Mouse (Mus musculus) spleen, adult 2 months (tissue): ENCODE results near the gene Dbndd2. TPM values are rescaled to one million over a fixed set of nuclear protein-coding genes. Genes with fewer than 3 reads are reported as not detected.

Experiments
- DNase-seq, 2 experiments: peaks; one replicate each; pipeline versions ENCODE4 v3.0.0 to v3.0.0-alpha.2; 2012 to 2021; ENCODE audit warnings: low spot score in 2 of 2, low read depth in 1 of 2
- H3K27ac ChIP-seq: fragments of 200-500 bp; 2 replicates; pipeline ENCODE4 v1.5.1; 2012; ENCODE audit warnings: low read length, inconsistent platforms; ENCODE audit not compliant: insufficient read depth
- H3K27me3 ChIP-seq: fragments of 200-500 bp; 2 replicates; pipeline ENCODE4 v1.6.1; 2012; ENCODE audit warnings: mild to moderate bottlenecking, moderate library complexity, low read length, inconsistent platforms; ENCODE audit not compliant: control insufficient read depth, insufficient read depth
- H3K36me3 ChIP-seq: fragments of 200-500 bp; 2 replicates; pipeline ENCODE4 v1.6.1; 2012; ENCODE audit warnings: mild to moderate bottlenecking, low read length, inconsistent platforms; ENCODE audit not compliant: control insufficient read depth, insufficient read depth
- H3K4me1 ChIP-seq: fragments of 200-500 bp; 2 replicates; pipeline ENCODE4 v1.6.1; 2011; ENCODE audit warnings: inconsistent platforms; ENCODE audit not compliant: control insufficient read depth, insufficient read depth, insufficient read length
- H3K4me3 ChIP-seq: fragments of 200-500 bp; 2 replicates; pipeline ENCODE4 v1.5.1; 2011; ENCODE audit warnings: mild to moderate bottlenecking, inconsistent platforms; ENCODE audit not compliant: insufficient read depth, insufficient read length; ENCODE audit errors: extremely low read depth
- CTCF ChIP-seq: fragments of 200-500 bp; IDR thresholded peaks from 2 replicates; pipeline ENCODE4 v1.5.1; 2011; ENCODE audit warnings: mild to moderate bottlenecking, inconsistent platforms; ENCODE audit not compliant: insufficient read depth, insufficient read length, insufficient replicate concordance; ENCODE audit errors: extremely low read depth
- POLR2A ChIP-seq: fragments of 200-500 bp; IDR thresholded peaks from 2 replicates; pipeline ENCODE4 v1.6.1; 2011; ENCODE audit warnings: low read depth, low read length, inconsistent platforms
- WGBS: fragments of 180-500 bp; shearing (Covaris S2); methylation state at CpG from one replicate; pipeline ENCODE4 v1.1.7; 2018; 5-methylcytosine and 5-hydroxymethylcytosine counted together
- polyA plus RNA-seq: library from polyadenylated mRNA; depleted of rRNA; stranded (reverse); fragments of >200 nt; gene quantifications from 2 replicates; pipeline ENCODE4 v1.2.3, GENCODE M21; 2012

Dbndd2 gene
- polyA plus RNA-seq, 1 experiment = 15.6 TPM

DNA sequence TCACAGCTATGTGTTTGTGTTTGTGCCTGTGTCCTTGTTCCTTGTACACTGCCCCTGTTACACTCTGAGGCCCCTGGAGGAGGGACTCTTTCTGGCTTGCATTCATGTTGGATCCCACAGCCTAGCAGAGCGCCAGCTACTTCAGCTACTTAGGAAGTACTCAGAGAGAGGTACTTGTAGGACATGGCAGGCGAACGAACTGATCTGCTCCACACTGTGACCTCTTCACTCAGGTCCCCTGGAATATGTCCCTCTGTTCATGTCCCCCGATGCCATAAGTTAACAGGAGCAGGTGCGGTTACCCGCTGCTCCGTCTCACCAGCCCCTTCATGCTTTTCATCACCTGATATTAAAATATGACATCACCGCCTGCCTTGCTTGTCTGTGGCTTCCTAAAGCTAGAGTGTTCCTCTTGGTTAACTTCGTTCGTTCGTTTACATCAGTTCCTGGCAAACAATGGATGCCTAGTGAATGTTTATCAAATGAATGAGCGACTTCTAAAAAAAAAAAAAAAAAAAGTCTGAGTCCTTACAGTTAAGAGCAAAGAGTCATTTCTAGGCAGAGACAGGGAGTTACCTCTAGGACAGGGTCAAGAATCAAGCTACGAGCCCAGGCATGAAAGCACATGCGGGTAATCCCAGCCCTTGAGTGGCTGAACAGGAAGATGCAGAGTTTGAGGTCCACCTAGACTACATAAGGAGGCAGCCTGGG lies 32.7 kb upstream of the Dbndd2 start:
- DNase-seq = no peak
- TF ChIP-seq CTCF (no peak), POLR2A (no peak)
- WGBS = 82% methylated on average over 14 of the region's 14 CpGs
- H3K27ac ChIP-seq = no peak overlapping the region
- H3K27me3 ChIP-seq = no peaks in the 10 kb centered on the region
- H3K4me1 ChIP-seq = peaks cover 5% of the 10 kb centered on the region; the same call in 1 of the 2 replicates
- H3K36me3 ChIP-seq = no peaks in the 10 kb centered on the region
- H3K4me3 ChIP-seq = no peak overlapping the region

- Histone ChIP-seq H3K27me3 (no peaks in the 10 kb centered on the region), H3K36me3 (no peaks in the 10 kb centered on the region), H3K4me3 (no peak overlapping the region), H3K27ac (no peak overlapping the region), H3K4me1 (peaks cover 10% of the 10 kb centered on the region; the same call in 1 of the 2 replicates)
- DNase-seq = no peak
- 81% methylated on average over 7 of the region's 7 CpGs for WGBS
- TF ChIP-seq POLR2A = no peak
- TF ChIP-seq CTCF = no peak
Measured at GRCm38 (mm10) chr2:164453887-164454500, 31.9 kb upstream of the Dbndd2 start.

- Histone ChIP-seq H3K4me3 (no peak overlapping the region), H3K27me3 (no peaks in the 10 kb centered on the region), H3K36me3 (no peaks in the 10 kb centered on the region), H3K27ac (0 out of 2 replicates have a peak overlapping the region, but pooled peaks have one; percentile 23), H3K4me1 (peaks cover 10% of the 10 kb centered on the region; the same call in 1 of the 2 replicates)
- 72% methylated on average over 10 of the region's 10 CpGs for WGBS
- TF ChIP-seq CTCF (no peak), POLR2A (no peak)
- no peak for DNase-seq
Measured at GRCm38 (mm10) chr2:164454846-164455245, 31.1 kb upstream of the Dbndd2 start.

GRCm38 (mm10) chr2:164455421-164456190 lies 30.3 kb upstream of the Dbndd2 start:
- DNase-seq = no peak
- 72% methylated on average over 6 of the region's 6 CpGs for WGBS
- Histone ChIP-seq H3K27me3 (no peaks in the 10 kb centered on the region), H3K36me3 (no peaks in the 10 kb centered on the region), H3K4me1 (peaks cover 10% of the 10 kb centered on the region; the same call in 1 of the 2 replicates), H3K27ac (no peak overlapping the region), H3K4me3 (no peak overlapping the region)
- no peak for TF ChIP-seq POLR2A
- TF ChIP-seq CTCF = no peak

DNA sequence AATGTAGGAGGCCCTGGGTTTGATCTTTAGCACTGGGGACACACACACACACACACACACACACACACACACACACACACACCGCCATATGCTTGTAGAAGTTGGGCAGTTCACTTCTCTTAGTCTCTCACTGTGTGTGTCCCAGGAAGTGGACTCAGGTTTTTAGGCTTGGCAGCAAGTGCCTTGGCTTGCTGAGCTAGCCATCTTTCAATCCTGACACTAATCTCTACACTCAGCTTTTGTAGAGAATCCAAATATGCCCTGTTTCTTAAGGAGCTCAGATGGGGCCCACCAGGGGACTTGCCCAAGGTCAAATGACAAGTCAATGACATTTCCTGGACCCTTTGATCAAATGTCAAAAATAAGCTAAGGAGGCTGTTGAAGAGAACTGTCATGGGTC lies 29.5 kb upstream of the Dbndd2 start:
- H3K27ac ChIP-seq = no peak overlapping the region
- WGBS = 77% methylated on average over 1 of the region's 1 CpGs
- no peak for TF ChIP-seq CTCF
- no peak for DNase-seq
- H3K4me1 ChIP-seq = peaks cover 10% of the 10 kb centered on the region; the same call in 1 of the 2 replicates
- no peaks in the 10 kb centered on the region for H3K36me3 ChIP-seq
- no peaks in the 10 kb centered on the region for H3K27me3 ChIP-seq
- no peak overlapping the region for H3K4me3 ChIP-seq

DNA sequence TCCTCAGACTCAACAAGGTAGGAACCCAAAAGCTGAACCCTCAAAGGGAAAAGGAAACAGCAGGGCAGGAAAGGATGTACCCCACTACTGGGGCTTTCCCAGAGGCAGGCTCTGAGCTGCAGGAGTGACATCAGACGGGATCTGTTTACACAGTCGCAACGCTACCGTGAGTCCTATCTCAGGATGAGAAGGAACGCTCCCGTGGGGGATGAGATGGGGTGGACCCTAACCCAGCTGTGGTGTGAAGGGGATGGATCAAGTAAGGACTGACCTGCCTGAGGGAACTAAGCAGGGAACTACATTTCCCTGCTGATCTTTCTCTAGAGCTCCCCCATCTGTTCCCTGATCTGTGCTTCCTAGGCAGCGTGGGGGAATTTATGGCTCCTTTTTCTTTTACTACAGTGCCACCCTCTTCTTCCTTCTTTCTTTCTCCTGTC lies 29.0 kb upstream of the Dbndd2 start, which contains the start of gene Sys1:
Gene Sys1 (plus strand): TSS at position 101 of the 437 bp plus-strand sequence.
- peaks cover 13% of the 10 kb centered on the region; the same call in 1 of the 2 replicates for H3K4me1 ChIP-seq
- no peak within 1 kb of the TSS for H3K27ac ChIP-seq
- no peaks in the 10 kb centered on the region for H3K27me3 ChIP-seq
- no peaks in the 10 kb centered on the region for H3K36me3 ChIP-seq
- peak in 1 of 2 experiments; percentile 24 for DNase-seq
- peak within 1 kb of the TSS; percentile 45; the same call in 1 of the 2 replicates for H3K4me3 ChIP-seq
- TF ChIP-seq CTCF (no peak), POLR2A (no peak)
- 23% methylated on average over 7 of the region's 7 CpGs for WGBS
